Mouse (Mus musculus) MEL (cell line): ENCODE measurements around the gene Npm3.
A peak's percentile ranks its signal among the peaks of the same experiment; 100 is the strongest.

ENCODE experiments used
- CTCF ChIP-seq, 3 experiments: IDR thresholded peaks in 2 of 3; conservative IDR thresholded peaks in 1 of 3; 2 replicates each; pipeline ENCODE4 v1.5.1; 2011 to 2012; ENCODE audit warnings: low read length in 3 of 3, low read depth in 2 of 3, mild to moderate bottlenecking in 2 of 3, improper control_type of control experiment in 1 of 3, inconsistent platforms in 1 of 3, mixed read lengths in 1 of 3, moderate library complexity in 1 of 3; ENCODE audit not compliant: control insufficient read depth in 1 of 3, insufficient read depth in 1 of 3, poor library complexity in 1 of 3, severe bottlenecking in 1 of 3
- EP300 ChIP-seq, 2 experiments: IDR thresholded peaks; 2 replicates each; pipeline ENCODE4 v1.6.1; 2011; ENCODE audit warnings: improper control_type of control experiment in 2 of 2, low read length in 2 of 2, low read depth in 1 of 2, mild to moderate bottlenecking in 1 of 2
- HCFC1 ChIP-seq: IDR thresholded peaks from 2 replicates; pipeline ENCODE4 v1.6.1; 2012; ENCODE audit warnings: low read depth, mild to moderate bottlenecking, inconsistent platforms, low read length, improper control_type of control experiment, moderate library complexity
- MXI1 ChIP-seq: IDR thresholded peaks from 2 replicates; pipeline ENCODE4 v1.6.1; 2011; ENCODE audit warnings: mild to moderate bottlenecking, low read depth, low read length, improper control_type of control experiment

GRCm38 (mm10) chr19:45783181-45783932 lies 34.0 kb upstream of the Npm3 start, which contains the start of gene Mgea5:
- peak; percentile 38 for TF ChIP-seq MXI1
- TF ChIP-seq HCFC1: peak; percentile 91
- no peak for TF ChIP-seq CTCF (IDR thresholded peaks at IDR 0.05 in 2 of 3, conservative IDR thresholded peaks at IDR 0.05 in 1 of 3; ENCODE audit: control insufficient read depth in 1 of 3, insufficient read depth in 1 of 3, low read depth in 2 of 3, low read length in 3 of 3, poor library complexity in 1 of 3, severe bottlenecking in 1 of 3)
- TF ChIP-seq EP300 (IDR thresholded peaks at IDR 0.05; ENCODE audit: low read depth in 1 of 2, low read length in 2 of 2): peak in 1 of 2 experiments; percentile 54; a peak in 2 of 4 replicates
